Mouse (Mus musculus): ENCODE results near the gene Cav2.

- TF ChIP-seq POLR2A (IDR thresholded peaks at IDR 0.05; ENCODE audit: extremely low read depth, insufficient read depth, low read length) (no peak), CTCF (IDR thresholded peaks at IDR 0.05; ENCODE audit: extremely low read depth, insufficient read depth, low read length) (no peak)
Observed at GRCm38 (mm10) chr6:17283834-17284233, 2.8 kb downstream of the Cav2 start.

Data from cortical plate, adult 2 months (tissue).